Mouse (Mus musculus): ENCODE data around the gene Nfix.

Nfix gene

DNA sequence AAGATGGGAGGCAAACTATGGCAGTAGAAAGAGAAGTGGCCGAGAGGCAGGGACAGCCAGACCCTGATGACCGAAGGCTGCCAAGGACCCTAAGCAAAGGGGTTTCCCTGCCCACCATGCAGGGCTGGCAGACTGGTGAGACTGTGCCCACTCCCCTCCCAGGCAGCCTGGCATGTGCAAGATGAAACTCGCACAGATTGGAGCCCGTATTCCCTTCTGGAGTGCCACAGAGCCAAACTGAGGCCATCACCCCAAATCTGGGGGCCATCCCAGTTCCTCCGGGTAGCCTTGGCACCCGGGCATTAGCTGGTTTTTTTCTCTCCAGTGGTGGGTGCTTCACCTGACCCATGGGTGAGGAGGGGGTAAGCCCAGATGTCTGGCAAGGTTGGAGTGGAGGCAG, 2.2 kb downstream of the Nfix start:
- no peak for DNase-seq (ENCODE audit: low spot score)

DNA sequence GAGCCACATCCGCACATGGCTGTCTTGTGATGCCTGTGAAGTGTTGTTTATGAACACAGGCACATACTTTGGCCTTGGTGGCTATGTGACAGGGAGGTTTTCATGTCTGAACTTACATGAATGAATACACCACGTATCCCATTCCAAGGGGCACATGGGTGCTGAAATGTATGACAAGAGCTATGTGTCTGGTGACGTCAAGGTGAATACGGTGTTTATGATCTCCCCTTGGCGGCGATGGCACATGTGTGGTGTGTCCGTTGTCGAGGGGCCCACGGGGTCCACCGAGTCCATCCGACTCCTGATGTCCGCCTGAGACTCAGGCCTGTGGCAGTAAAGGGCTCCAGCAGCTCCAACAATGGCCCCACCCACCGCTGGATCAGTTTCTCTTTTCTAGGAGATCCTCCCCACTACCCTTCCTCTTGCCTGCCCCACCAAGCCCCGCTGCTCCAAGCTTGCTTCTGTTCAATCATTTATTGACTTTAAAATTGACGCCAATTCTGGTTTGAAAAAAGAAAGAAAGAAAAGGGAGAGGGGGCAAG, 2.8 kb downstream of the Nfix start:
- DNase-seq (ENCODE audit: low spot score) = no peak

DNA sequence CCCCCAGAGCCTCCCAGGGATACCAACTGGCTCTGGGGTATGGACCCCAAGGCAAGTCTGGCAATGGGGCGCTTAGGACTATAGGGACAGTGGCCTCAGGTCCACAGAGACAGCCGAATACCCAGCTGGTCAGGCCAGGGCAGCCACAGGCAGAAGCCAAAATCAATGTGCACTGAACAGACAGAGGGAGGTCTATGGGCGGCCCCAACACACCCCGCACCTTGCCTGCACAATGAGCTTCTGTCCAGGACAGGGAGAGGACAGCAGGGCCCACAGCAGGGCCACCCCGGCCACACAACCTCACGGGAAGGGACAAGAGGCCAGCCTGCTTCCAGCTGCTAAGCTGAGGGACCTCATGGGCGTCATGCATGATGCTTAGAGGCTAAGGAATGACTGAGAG, 5.7 kb downstream of the Nfix start:
- no peak for DNase-seq (ENCODE audit: low spot score)

DNA sequence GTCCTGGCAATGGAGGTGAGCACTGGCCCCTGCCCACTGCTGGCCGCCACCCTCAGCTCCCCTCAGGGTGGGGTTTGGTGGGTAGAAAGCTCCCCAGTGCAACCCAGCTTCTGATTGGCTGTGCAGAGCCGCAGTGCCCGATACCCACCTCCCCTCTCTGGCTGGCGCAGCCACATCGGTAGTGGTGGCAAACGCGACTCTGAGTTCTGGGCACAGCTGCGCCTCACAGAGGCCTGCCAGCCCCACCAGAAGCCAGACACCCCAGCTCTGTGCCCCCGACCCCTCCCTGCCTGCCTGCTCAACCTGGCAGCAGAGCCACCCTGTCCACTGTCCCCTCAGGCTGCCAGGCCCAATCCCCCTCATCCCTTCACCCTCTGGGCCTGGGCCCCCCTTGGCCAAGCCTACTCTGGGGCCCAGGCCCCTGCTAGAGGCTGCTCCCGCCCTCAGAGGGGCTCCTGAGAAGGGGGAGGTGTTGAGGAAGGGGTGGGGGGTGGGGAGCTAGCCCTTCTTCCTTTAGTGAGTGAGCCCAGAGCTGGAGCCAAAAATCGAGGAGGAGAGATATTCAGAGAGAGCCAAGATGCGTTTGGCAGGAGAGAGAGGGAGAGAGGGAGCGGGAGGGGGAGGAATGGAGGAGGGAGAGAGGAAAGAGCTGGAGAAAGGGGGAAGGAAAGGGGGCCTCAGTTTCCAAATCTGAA, 6.2 kb downstream of the Nfix start:
- no peak for DNase-seq (ENCODE audit: low spot score)

DNA sequence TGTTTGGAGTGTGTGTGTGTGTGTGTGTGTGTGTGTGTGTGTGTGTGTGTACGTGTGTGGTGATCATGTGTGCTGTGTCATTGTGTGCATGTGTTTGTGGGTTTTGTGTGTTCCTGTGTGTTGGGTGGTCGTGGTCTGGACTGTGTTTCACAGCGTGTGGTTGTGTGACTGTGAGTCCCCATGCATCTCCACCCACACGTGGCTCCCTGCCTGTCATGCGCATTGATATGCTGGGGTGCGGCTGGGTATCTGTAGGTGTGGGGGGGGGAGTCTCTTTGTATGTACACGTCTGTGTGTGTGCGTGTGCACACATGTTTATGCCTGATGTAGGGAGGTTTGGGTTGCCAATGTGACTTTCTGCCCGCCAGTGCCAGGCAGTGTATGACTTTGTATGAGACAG, 7.0 kb downstream of the Nfix start:
- DNase-seq (ENCODE audit: low spot score) = no peak

DNA sequence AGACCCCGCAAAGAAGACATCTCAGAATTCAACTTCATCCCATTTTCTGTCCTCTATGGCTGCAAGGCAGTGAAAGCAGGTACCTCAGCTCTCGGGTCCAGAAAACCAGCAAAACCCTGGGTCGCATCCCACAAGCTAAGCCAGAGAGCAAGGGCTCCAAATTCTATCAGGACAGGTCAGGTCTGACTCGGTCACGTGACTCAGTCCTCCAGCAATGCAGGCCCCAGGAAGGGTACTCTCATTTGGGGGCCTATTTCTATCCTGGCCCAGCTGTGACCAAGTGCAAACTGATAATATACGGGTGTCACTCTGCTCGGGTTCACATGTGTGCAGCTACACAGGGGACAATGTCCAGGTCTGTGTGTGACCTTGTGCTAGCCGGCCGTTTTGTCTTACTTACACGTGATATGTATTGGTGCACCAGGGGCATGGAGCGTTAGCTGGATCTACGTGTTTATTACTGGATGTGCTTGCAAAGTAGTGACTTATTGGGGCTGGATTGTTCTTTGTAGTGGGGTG, 7.7 kb downstream of the Nfix start:
- DNase-seq (ENCODE audit: low spot score) = no peak

DNA sequence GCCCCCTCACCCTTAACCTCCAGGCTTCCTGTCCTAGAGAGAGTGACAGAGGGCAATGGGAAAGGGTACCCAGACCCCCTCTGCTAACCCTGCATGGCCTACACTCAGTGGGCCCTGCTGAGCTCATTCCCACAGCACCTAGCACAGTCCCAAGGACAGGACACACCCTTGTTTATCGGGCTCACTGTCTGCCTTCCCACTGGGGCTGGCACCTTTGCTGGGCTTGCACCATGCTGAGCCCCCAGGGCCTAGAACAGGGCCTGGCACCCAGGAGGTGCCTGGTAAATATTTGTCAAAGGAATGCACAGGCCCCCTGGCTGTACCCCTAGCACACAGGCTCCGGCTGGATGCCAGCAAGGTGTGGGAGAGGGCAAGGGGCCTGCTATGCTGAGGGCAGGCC, 9.6 kb downstream of the Nfix start:
- no peak for DNase-seq (ENCODE audit: low spot score)

DNA sequence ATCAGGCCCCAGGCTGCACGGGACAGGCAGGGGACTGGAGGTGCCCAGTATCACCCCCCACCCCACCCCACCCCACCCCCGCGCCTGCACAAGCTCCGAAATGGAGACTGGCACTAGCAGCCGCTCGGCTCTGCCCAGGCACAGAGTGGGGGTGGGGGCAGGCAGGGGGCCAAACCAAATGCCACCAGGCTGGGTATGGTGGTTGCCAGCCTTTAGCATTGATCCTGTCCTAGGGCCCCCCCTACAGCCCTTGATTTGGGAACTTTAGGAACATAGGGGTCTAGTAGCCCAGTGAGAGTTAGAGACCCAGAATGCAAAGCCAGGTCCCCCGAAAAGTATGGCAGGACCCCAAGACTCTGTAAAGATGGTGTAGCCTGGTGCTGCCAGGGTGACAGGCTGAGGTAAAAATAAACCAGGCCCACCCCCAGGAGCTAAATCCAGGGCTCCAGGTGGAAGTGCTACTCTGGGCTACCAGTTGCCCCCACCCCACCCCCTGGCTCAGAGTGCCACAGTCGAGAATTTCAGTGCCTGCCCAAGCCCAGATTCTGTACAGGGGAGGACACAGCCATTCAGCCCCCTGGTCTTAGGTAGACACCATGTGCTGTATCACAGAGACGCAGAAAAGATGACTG, 10.2 kb downstream of the Nfix start:
- no peak for DNase-seq (ENCODE audit: low spot score)

DNA sequence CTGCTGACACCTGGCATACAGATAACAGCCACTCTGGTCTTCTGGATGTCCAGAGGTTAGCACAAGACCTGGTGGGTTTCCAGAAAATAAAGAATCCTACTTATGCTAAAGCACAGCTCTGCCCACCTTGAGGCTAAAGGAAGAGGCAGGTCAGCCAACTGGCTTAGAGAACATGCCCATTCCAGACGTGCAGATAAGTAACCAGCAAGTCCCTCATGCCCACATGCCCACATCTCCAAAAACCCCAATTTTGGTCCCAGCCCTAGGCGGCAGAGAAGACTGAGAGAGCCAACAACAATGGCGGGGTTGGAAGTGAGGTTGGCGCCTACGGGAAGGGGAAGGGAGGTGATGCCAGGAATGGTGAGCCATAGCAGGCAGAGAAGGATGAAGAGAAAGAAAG, 10.8 kb downstream of the Nfix start:
- DNase-seq (ENCODE audit: low spot score) = no peak

DNA sequence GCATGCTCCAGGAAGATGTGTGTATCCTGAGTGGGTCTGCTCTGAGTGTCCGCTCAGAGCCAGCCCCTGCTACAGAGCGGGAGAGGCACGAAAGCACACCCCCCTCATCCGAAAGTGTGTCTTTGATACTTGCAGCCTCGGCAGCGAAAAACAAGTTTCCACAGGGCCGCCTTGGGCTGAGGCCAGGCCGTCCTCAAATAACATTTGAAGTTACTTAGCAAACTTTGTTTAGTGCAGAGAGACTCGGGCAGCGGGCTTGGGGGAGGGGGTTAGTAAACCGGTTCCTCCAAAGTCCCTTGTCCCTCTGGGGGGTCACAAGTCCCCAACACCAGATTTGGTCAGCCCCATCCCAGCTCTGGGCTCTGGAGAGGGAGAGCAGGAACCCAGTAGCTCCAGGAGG, 11.2 kb downstream of the Nfix start:
- DNase-seq (ENCODE audit: low spot score) = no peak

DNA sequence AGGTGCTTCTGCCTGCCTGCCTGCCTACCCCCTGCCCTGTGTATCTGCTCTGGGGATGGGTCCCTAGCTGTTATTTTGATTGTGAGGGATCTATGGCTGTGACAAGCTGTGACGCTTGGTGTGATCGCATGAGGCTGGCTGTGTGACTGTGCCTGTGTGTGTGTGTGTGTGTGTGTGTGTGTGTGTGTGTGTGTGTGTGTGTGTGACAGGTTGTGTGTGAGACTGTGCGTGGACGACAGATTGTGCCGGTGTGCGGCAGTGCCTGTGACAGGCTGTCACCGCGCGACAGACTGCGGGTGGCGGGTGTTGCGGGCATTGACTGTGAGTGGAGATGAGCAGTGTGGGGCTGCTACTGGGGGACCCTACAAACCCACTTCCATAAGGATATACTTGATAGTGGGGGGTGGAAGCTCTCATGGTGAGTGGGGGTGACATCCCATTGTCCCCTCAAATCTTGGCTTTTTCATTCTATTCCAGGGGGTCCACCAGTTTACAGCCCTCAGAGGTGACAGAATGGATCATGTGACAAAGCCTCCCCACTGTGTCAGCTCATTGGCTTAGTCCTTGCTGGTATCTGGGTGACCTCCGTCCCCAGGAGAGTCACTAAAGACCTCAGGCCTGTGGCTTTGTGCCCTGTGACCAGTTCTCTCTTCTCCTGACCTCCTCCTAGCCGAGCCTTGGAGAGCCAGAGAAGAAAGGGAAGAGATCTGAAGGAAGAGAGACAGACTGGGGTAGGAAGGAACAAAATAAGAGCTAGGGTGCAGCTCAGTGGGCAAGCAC, 12.4 kb downstream of the Nfix start:
- DNase-seq (ENCODE audit: low spot score) = no peak

DNA sequence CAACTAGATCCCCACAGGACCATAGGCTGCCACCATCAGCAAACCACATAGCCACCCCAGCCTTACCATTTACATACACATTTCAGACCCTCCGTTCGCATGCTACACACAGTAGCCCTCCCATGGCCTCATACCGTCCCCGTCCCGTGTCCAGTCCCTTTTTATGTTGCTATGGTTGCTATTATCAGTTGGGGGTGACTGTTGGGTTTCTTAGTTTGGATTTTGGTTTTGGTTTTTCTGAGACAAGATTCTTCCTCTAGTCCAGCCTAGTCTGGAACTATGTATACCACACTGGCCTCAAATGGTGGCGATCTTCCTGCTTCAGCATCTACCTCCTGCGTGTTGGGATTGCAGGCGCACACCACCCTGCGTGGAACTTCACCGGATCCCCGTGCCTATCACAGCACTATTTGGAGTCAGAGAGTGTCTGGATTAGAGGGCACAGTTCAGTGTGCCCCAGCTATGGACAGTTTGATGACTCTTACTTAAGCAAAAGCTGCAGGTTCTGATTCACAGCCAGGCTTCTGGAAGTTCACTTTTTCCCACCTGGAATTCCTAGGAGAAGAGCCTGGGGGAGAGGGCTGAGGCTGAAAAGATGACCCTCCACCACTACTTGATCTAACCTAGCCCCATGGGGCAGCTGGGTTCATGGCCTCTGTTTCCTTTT, 13.2 kb downstream of the Nfix start:
- no peak for DNase-seq (ENCODE audit: low spot score)

DNA sequence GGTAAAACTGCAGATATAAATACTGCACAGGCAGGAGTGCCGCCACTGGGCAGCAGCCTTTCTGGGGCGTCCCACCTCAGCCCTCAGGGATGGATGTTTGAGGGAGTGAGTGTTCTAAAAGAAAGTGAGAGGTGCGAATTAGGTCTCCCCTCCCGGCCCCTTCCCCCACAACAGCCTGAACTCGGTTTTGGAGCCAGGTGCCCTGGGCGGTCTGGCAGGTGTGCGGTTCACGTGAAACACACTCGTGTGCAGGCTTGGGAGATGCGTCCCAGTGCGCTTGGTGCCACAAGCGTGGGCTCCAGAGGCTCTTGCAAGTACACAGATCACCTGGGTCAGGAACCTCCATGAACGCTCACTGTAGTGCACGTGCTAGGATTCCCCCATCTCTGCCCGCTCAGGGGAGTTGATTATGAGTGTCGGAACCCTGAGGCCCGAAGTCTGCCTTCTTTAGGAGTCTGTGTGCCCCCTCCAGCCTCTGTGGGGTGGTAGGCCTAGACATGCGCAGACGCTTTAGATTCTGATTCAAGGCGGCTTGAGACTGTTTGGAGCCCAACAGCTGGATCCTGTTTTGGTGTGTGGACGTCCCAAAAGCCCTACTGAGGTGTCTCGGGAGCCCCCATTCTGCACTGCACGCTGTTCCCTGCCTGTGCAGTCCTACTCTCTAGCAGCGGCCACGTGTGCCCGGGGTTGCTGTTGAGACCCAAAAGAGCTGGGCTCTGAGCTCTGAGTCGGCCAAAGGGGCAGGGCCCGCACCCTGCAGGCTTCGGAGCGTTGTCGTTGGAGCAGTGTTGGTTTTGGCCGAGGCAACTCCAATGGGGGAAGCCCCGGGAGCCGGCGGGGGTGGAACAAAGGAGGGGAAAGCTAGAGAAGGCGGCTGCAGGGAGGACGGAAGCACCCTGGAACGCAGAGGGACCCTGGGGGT, 14.1 kb downstream of the Nfix start:
- no peak for DNase-seq (ENCODE audit: low spot score)

DNA sequence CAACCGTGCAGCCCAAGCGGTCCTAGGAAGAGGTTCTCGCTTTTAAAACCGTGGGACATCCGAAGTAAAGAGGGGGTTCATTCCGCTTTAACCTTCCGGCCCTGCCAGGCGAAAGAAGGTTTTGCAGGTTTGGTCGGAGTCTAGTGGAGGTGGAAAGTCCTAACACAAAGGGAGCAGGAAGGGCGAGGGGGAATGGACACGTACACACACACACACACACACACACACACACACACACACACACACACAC, 14.7 kb downstream of the Nfix start:
- DNase-seq (ENCODE audit: low spot score) = no peak

DNA sequence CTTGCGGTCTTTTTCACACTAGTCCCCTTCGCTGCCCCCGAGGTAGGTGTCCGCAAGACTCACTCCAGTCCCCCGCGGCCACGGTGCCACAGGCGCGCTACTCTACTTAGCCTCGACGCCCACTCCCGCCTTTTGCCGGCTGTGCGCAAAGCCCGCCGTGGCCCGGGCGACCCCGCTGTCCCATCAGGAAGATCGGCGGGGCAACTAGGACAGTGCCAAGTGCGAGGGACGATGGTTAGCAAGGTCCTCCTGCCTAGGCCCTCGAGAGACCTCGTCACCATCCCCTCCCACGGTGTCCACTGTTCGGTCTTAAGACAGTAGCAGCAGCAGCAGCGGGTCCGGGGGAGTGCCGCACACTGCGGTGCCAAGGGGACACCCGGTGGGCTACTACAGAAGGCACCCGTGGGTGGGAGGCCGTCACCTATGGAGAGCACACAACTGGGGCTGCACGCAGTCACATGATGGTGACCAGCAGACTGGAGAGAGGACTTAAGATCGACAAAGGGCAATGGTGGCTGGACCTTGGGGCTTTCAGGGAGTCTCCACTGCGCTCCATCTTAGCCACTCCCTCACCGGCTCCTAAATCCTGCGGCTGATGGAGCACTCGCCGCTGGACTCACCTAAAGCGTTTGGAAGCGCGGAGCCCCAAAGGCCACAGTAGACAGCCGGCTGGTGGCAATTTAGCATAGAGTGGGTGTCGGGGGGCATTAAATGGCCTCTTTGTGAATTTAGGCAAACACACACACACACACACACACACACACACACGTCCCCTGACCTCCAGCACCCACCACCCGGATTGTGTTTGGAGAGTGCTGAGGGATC, 15.3 kb downstream of the Nfix start:
- no peak for DNase-seq (ENCODE audit: low spot score)

DNA sequence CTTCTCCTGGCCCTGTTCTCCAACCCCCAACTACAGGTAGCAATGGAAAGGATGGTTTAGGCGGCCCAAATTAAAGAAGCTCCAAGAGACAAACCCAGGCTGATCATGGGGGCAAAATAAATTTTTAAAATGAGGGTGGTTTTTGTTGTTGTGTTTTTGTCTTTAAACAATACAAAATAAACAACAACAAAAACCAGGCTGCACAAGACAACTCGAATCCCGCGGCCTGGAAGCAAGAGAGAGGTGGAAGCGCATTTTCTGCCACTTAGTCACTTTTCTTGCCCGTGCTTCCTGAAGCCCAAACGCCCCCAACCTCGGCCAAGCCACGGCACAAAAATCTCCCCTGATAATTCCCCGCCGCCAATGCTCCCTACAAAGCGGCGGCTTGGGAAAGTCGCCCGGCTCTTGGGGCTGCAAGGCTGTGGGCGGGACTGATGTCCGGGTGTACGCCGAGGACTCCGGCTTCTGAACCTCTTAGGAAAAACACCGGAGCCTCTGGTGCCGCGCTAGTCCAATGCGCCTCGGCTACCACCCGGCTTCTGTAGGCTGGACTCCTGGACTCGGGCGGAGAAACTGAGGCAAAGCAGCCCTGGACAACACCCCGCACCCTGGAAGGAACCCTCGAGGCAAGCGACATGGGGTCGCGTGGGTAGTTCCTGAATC, 16.1 kb downstream of the Nfix start:
- no peak for DNase-seq (ENCODE audit: low spot score)

DNA sequence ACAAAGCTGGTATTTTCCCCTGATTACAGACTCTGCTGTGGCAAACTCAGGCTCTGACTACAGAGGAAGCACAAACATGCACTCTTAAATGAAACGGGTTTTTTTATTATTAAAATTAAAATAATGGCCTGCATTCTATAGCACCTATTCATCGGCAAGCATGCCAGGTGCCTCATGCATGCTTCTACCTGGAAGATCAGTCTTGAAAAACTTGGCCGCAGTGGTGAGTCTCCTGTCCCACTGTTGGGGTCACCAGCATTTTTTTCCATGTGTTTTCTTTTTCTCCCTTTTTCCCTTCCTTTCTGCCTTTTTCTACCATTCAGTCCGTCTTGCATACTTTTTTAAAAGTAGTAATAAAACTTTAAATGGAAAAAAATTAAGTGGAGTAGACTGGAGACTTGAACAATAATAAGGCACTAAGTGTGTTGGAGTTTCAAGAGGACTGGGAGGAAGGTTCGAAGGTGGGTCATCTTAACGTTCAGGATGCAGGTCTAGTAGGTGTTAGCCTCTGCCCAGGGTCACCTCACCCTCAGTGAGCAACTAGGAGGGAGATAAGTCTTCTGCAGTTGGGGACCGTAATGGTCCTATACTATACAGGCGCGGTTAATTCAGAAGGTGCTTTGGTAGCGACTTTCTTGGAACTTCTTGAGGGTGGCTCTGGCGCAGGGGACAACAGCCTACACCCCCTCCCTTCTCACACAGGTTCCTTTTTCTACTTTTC, 16.8 kb downstream of the Nfix start:
- no peak for DNase-seq (ENCODE audit: low spot score)

DNA sequence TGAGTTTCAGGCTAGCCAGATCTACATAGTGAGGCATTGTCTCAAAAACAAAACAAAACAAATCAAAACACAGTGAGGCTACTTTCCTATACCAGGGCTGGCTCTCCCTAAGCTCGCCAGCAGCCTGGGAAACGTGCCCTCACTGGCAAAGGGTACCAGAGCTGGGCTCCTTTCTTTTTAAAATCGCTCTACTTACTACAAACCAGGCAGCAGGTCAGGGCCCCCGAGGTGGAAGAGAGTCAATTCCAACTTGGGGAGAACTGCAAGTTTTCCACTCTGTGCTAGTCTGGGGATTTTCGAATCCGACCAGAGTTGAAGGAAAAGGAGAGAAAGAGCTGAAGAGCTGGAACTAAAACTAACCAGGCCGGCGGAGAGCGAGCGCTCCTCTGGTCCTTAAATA, 17.5 kb downstream of the Nfix start:
- no peak for DNase-seq (ENCODE audit: low spot score)

Data from T-cell, adult 2 months (primary cell).